Mouse (Mus musculus): Measurements from ENCODE around the gene Osbp2. TPM values are rescaled to one million over a fixed set of nuclear protein-coding genes. Genes with fewer than 3 reads are reported as not detected.

Osbp2 gene
- polyA plus RNA-seq, 1 experiment: not detected

GRCm38 (mm10) chr11:3878660-3879059 is 15.0 kb upstream of the Osbp2 start:
- Histone ChIP-seq H3K4me3 (replicated peaks) (no peak overlapping the region), H3K36me3 (ENCODE audit: control insufficient read depth) (no peaks in the 10 kb centered on the region), H3K27me3 (ENCODE audit: control insufficient read depth) (peaks cover 21% of the 10 kb centered on the region), H3K9me3 (ENCODE audit: control insufficient read depth, low read length) (no peaks in the 10 kb centered on the region), H3K4me1 (ENCODE audit: control insufficient read depth) (no peaks in the 10 kb centered on the region)
- TF ChIP-seq GATA1 (IDR thresholded peaks at IDR 0.05; ENCODE audit: low read length): no peak
- no peak for TF ChIP-seq TAL1 (IDR thresholded peaks at IDR 0.05; ENCODE audit: low read length)

- no peaks in the 10 kb centered on the region for H3K4me1 ChIP-seq (ENCODE audit: control insufficient read depth)
- no peaks in the 10 kb centered on the region for H3K9me3 ChIP-seq (ENCODE audit: control insufficient read depth, low read length)
- H3K4me3 ChIP-seq (replicated peaks): no peak overlapping the region
- TF ChIP-seq TAL1 (IDR thresholded peaks at IDR 0.05; ENCODE audit: low read length) (no peak), GATA1 (IDR thresholded peaks at IDR 0.05; ENCODE audit: low read length) (no peak)
- peaks cover 8% of the 10 kb centered on the region for H3K27me3 ChIP-seq (ENCODE audit: control insufficient read depth)
- H3K36me3 ChIP-seq (ENCODE audit: control insufficient read depth): no peaks in the 10 kb centered on the region
Measured at GRCm38 (mm10) chr11:3876419-3876818, 12.7 kb upstream of the Osbp2 start.

- Histone ChIP-seq H3K4me1 (ENCODE audit: control insufficient read depth) (peaks cover 12% of the 10 kb centered on the region), H3K36me3 (ENCODE audit: control insufficient read depth) (no peaks in the 10 kb centered on the region), H3K4me3 (replicated peaks) (no peak overlapping the region), H3K9me3 (ENCODE audit: control insufficient read depth, low read length) (no peaks in the 10 kb centered on the region; the same call in 1 of the 2 replicates), H3K27me3 (ENCODE audit: control insufficient read depth) (peaks cover 44% of the 10 kb centered on the region)
- TF ChIP-seq GATA1 (IDR thresholded peaks at IDR 0.05; ENCODE audit: low read length) (no peak), TAL1 (IDR thresholded peaks at IDR 0.05; ENCODE audit: low read length) (no peak)
Measured at GRCm38 (mm10) chr11:3864343-3864742, 640 bp upstream of the Osbp2 start.

- no peaks in the 10 kb centered on the region for H3K36me3 ChIP-seq (ENCODE audit: control insufficient read depth)
- TF ChIP-seq GATA1 (IDR thresholded peaks at IDR 0.05; ENCODE audit: low read length) (no peak), TAL1 (IDR thresholded peaks at IDR 0.05; ENCODE audit: low read length) (no peak)
- H3K27me3 ChIP-seq (ENCODE audit: control insufficient read depth): peaks cover 44% of the 10 kb centered on the region
- H3K4me1 ChIP-seq (ENCODE audit: control insufficient read depth): peaks cover 12% of the 10 kb centered on the region
- H3K4me3 ChIP-seq (replicated peaks): peak overlapping the region; percentile 52
- no peaks in the 10 kb centered on the region; the same call in 1 of the 2 replicates for H3K9me3 ChIP-seq (ENCODE audit: control insufficient read depth, low read length)
Measured at GRCm38 (mm10) chr11:3862661-3863453, 846 bp downstream of the Osbp2 start.

GRCm38 (mm10) chr11:3860361-3860760 is 3.3 kb downstream of the Osbp2 start:
- no peaks in the 10 kb centered on the region for H3K36me3 ChIP-seq (ENCODE audit: control insufficient read depth)
- H3K4me3 ChIP-seq (replicated peaks): no peak overlapping the region
- H3K27me3 ChIP-seq (ENCODE audit: control insufficient read depth): peaks cover 37% of the 10 kb centered on the region
- no peaks in the 10 kb centered on the region; the same call in 1 of the 2 replicates for H3K9me3 ChIP-seq (ENCODE audit: control insufficient read depth, low read length)
- TF ChIP-seq TAL1 (IDR thresholded peaks at IDR 0.05; ENCODE audit: low read length): no peak
- no peak for TF ChIP-seq GATA1 (IDR thresholded peaks at IDR 0.05; ENCODE audit: low read length)
- peaks cover 12% of the 10 kb centered on the region for H3K4me1 ChIP-seq (ENCODE audit: control insufficient read depth)

GRCm38 (mm10) chr11:3859778-3860177 is 3.9 kb downstream of the Osbp2 start:
- H3K9me3 ChIP-seq (ENCODE audit: control insufficient read depth, low read length): no peaks in the 10 kb centered on the region; the same call in 1 of the 2 replicates
- TF ChIP-seq GATA1 (IDR thresholded peaks at IDR 0.05; ENCODE audit: low read length) (no peak), TAL1 (IDR thresholded peaks at IDR 0.05; ENCODE audit: low read length) (no peak)
- H3K4me1 ChIP-seq (ENCODE audit: control insufficient read depth): peaks cover 12% of the 10 kb centered on the region
- no peak overlapping the region for H3K4me3 ChIP-seq (replicated peaks)
- no peaks in the 10 kb centered on the region for H3K36me3 ChIP-seq (ENCODE audit: control insufficient read depth)
- peaks cover 32% of the 10 kb centered on the region for H3K27me3 ChIP-seq (ENCODE audit: control insufficient read depth)

- no peaks in the 10 kb centered on the region for H3K9me3 ChIP-seq (ENCODE audit: control insufficient read depth, low read length)
- no peak overlapping the region for H3K4me3 ChIP-seq (replicated peaks)
- H3K27me3 ChIP-seq (ENCODE audit: control insufficient read depth): peaks cover 13% of the 10 kb centered on the region
- H3K4me1 ChIP-seq (ENCODE audit: control insufficient read depth): no peaks in the 10 kb centered on the region; the same call in 1 of the 2 replicates
- TF ChIP-seq TAL1 (IDR thresholded peaks at IDR 0.05; ENCODE audit: low read length): no peak
- no peak for TF ChIP-seq GATA1 (IDR thresholded peaks at IDR 0.05; ENCODE audit: low read length)
- no peaks in the 10 kb centered on the region for H3K36me3 ChIP-seq (ENCODE audit: control insufficient read depth)
Measured at GRCm38 (mm10) chr11:3857902-3858301, 5.8 kb downstream of the Osbp2 start.

- TF ChIP-seq TAL1 (IDR thresholded peaks at IDR 0.05; ENCODE audit: low read length): no peak
- TF ChIP-seq GATA1 (IDR thresholded peaks at IDR 0.05; ENCODE audit: low read length): no peak
- Histone ChIP-seq H3K27me3 (ENCODE audit: control insufficient read depth) (no peaks in the 10 kb centered on the region), H3K9me3 (ENCODE audit: control insufficient read depth, low read length) (no peaks in the 10 kb centered on the region), H3K4me1 (ENCODE audit: control insufficient read depth) (no peaks in the 10 kb centered on the region; the same call in 1 of the 2 replicates), H3K4me3 (replicated peaks) (no peak overlapping the region), H3K36me3 (ENCODE audit: control insufficient read depth) (no peaks in the 10 kb centered on the region)
Measured at GRCm38 (mm10) chr11:3855846-3856245, 7.9 kb downstream of the Osbp2 start.

- Histone ChIP-seq H3K4me1 (ENCODE audit: control insufficient read depth) (no peaks in the 10 kb centered on the region), H3K36me3 (ENCODE audit: control insufficient read depth) (no peaks in the 10 kb centered on the region), H3K27me3 (ENCODE audit: control insufficient read depth) (no peaks in the 10 kb centered on the region), H3K9me3 (ENCODE audit: control insufficient read depth, low read length) (no peaks in the 10 kb centered on the region), H3K4me3 (replicated peaks) (no peak overlapping the region)
- TF ChIP-seq TAL1 (IDR thresholded peaks at IDR 0.05; ENCODE audit: low read length) (no peak), GATA1 (IDR thresholded peaks at IDR 0.05; ENCODE audit: low read length) (no peak)
Measured at GRCm38 (mm10) chr11:3854156-3854555, 9.5 kb downstream of the Osbp2 start.
